Mouse (Mus musculus) lung, adult 2 months (tissue): Measurements from ENCODE around the gene Fam124b. TPM values are rescaled to one million over a fixed set of nuclear protein-coding genes. Genes with fewer than 3 reads are reported as not detected.

ENCODE experiments used
- DNase-seq: peaks from one replicate; pipeline ENCODE4 v3.0.0; 2022
- H3K4me1 ChIP-seq: fragments of 200-500 bp; 2 replicates; pipeline ENCODE4 v1.6.1; 2011; ENCODE audit warnings: low read length; ENCODE audit not compliant: control insufficient read depth, insufficient read depth
- H3K4me3 ChIP-seq: fragments of 200-500 bp; replicated peaks from 2 replicates; pipeline ENCODE3; 2011; ENCODE audit warnings: low read depth, mild to moderate bottlenecking, control low read depth, low read length; ENCODE audit errors: extremely low read depth
- CTCF ChIP-seq: fragments of 200-500 bp; IDR thresholded peaks from 2 replicates; pipeline ENCODE4 v1.5.1; 2011; ENCODE audit warnings: mild to moderate bottlenecking, low read length, control low read depth; ENCODE audit not compliant: insufficient read depth
- POLR2A ChIP-seq: fragments of 200-500 bp; IDR thresholded peaks from 2 replicates; pipeline ENCODE4 v1.6.1; 2011; ENCODE audit warnings: low read depth, mild to moderate bottlenecking, control low read depth, low read length, borderline replicate concordance; ENCODE audit errors: extremely low read depth
- WGBS: fragments of 180-500 bp; shearing (Covaris S2); methylation state at CpG from one replicate; pipeline ENCODE4 v1.1.7; 2018; 5-methylcytosine and 5-hydroxymethylcytosine counted together
- polyA plus RNA-seq: library from polyadenylated mRNA; depleted of rRNA; stranded (reverse); fragments of >200 nt; gene quantifications from 2 replicates; pipeline ENCODE4 v1.2.3, GENCODE M21; 2012; rRNA removed

Gene Fam124b
- 2.2 and 3.0 TPM in 2 replicates for polyA plus RNA-seq

DNA sequence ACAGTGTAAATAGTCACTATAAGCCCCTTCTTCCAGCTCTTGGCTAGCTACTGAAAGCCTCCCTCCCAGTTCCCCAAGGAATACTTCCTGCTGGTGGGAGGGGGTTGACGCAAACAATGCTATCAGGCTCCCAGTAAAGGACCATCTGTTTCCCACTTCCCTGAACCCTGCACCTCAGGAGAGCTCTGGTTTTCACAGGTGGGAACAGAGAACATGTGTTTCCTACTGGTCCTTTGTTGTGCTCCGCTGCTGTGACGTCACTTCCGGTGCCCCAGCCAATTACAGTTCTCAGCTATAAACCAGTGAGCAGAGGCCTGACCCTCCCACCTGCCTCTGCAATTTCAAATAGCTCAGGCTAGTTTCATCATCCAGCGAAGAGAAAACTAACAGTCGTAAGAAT is at the start of gene Fam124b:
Fam124b (minus strand) TSS at position 206 of the 400 bp plus-strand sequence.
- Histone ChIP-seq H3K4me1 (no peaks in the 10 kb centered on the region), H3K4me3 (peak within 1 kb of the TSS; percentile 13)
- 43% methylated on average over 6 of the region's 6 CpGs for WGBS
- TF ChIP-seq POLR2A (no peak), CTCF (no peak)
- no peak for DNase-seq

DNA sequence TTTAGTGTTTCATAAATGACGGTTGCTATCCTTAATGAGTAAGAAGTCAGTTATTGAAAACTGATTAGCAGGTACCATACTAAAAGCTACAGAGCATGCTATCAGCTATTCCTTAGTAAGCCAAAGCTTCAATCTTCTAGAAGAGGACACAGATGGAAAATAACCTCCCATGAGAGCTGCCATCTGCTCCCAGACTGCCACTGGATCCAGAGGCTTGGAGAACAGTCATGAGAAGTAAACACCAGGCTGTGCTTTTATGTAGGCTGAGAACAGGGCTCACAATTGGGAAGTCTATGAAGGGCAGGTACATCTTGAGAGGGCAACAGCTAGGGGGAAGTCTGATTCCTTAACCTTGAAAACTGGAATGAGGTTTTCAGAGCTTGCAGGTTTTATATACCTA is 42.2 kb upstream of the Fam124b start:
- Histone ChIP-seq H3K4me3 (no peak overlapping the region), H3K4me1 (no peaks in the 10 kb centered on the region)
- TF ChIP-seq CTCF (no peak), POLR2A (no peak)
- 84% methylated on average over 1 of the region's 1 CpGs for WGBS
- no peak for DNase-seq

DNA sequence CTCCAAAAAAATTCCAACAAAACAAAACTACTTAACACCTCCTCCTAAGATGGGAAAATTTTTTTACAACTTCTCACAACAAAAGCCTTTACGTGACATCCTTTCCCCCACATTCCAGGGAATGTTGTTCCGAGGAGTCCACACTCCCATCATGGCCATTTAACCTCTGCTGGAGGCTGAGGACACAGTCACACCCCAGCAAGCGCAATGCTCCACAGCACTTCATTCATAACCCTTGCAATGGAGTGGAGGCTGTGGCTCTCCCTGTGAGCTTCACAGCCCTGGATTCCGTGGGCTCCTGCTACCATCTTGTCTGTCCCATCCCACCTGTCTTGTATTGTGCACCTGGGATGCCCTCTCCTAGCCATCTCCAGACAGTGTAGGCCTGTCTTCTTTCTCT is 40.4 kb upstream of the Fam124b start:
- TF ChIP-seq POLR2A (no peak), CTCF (no peak)
- no peak overlapping the region for H3K4me3 ChIP-seq
- H3K4me1 ChIP-seq, result no peaks in the 10 kb centered on the region
- no peak for DNase-seq
- WGBS, result 62% methylated on average over 4 of the region's 4 CpGs

DNA sequence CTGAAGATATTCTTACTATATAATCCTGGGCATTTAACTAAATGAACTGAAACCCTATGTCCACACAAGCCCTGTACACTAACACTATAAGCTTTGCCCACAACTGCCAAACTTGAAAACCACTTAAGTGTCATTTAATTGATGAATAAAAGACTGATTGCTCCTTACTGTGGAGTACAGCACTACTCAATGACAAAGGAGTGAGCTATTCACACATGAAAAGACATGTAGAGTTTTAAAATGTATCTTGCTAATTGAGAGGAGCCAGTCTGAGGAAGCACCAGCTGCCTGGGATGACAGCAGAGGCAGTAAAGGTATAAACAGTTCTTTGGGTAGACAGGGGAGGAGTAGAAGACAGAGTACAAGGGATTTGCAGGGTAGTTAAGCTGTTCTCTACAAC is 35.0 kb upstream of the Fam124b start:
- no peak for DNase-seq
- H3K4me3 ChIP-seq, result no peak overlapping the region
- TF ChIP-seq POLR2A, result no peak
- TF ChIP-seq CTCF, result no peak
- H3K4me1 ChIP-seq, result no peaks in the 10 kb centered on the region

DNA sequence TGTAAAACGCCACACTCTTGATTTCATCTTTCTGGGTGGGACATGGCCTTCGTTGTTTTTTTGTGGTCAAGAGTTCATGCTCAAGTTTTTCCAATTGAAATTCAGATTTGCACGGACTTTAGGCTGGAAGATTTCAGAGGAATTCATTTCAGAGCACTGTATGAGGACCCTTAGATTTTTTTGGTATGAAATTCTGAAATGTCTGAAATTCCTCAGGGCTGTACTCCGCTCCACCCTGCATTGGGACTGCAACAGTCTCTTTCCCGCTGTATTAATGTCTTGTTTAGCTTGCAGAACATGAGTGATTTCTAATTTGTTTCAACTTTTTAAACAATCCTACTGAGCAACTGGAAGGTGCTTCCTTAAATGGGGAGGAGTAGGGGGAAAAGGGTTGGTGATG is 32.0 kb upstream of the Fam124b start:
- no peaks in the 10 kb centered on the region for H3K4me1 ChIP-seq
- TF ChIP-seq POLR2A (no peak), CTCF (no peak)
- DNase-seq, result no peak
- 66% methylated on average over 5 of the region's 5 CpGs for WGBS
- H3K4me3 ChIP-seq, result no peak overlapping the region

DNA sequence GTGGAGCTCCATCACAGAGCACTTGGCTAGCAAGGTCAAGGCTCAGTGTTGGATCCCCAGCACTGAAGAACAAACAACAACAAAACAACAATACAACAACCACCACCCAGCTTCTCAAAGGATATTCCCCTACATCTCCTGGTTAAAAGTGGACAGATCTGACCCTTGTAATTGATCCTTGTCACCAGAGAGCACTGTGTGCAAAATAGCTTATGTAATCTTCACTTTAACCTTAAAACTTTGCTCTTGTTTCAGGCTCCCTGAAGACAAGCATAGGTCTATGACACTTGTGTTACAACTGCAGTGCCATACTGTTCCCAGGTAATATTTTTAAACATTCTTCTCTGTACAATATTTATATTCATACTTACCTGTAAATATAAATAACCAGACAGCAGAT is 28.9 kb upstream of the Fam124b start:
- no peak for TF ChIP-seq CTCF
- TF ChIP-seq POLR2A, result no peak
- no peak overlapping the region for H3K4me3 ChIP-seq
- no peak for DNase-seq
- no peaks in the 10 kb centered on the region for H3K4me1 ChIP-seq

DNA sequence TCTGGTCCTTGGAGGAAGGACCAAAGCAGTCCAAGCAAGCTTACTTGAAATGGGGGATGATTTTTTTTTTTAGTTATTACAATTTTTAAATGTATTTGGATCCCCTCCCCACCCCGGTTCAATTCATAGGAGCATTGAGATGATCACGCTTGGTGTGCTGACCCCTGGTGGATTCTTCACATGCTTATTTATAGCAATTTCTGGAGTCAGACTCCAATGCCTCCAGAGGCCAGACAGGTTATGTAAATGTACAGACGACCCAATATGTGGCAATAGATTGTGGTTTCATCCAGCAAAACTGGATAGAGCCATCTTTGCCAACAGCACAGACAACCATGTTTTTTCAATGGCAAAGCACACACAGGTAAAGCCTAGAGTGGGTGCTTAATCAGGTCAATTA is 25.9 kb upstream of the Fam124b start:
- DNase-seq, result no peak
- 33% methylated on average over 3 of the region's 3 CpGs for WGBS
- H3K4me1 ChIP-seq, result no peaks in the 10 kb centered on the region
- TF ChIP-seq CTCF (no peak), POLR2A (no peak)
- no peak overlapping the region for H3K4me3 ChIP-seq

DNA sequence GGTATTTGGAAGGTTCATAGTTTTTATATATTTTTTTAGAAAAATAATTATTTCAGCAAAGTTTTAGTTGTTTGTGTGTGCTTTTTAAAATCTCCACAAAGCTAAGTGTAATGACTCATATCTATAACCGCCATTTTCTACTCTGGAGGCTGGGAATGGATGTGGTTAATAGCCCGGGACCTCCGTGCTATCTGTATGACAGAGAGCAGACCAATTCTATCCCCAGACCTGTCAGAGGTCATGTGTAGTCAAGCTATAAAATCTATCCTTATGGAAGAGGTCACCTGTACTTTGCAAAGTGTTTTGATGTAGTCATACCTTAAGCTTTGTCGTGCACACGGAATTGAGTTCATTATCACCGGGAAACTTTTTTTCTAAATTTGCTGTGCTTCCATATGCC is 23.3 kb upstream of the Fam124b start:
- DNase-seq, result no peak
- no peak overlapping the region for H3K4me3 ChIP-seq
- H3K4me1 ChIP-seq, result peaks cover 2% of the 10 kb centered on the region; the same call in 1 of the 2 replicates
- WGBS, result 90% methylated on average over 6 of the region's 6 CpGs
- TF ChIP-seq POLR2A, result no peak

DNA sequence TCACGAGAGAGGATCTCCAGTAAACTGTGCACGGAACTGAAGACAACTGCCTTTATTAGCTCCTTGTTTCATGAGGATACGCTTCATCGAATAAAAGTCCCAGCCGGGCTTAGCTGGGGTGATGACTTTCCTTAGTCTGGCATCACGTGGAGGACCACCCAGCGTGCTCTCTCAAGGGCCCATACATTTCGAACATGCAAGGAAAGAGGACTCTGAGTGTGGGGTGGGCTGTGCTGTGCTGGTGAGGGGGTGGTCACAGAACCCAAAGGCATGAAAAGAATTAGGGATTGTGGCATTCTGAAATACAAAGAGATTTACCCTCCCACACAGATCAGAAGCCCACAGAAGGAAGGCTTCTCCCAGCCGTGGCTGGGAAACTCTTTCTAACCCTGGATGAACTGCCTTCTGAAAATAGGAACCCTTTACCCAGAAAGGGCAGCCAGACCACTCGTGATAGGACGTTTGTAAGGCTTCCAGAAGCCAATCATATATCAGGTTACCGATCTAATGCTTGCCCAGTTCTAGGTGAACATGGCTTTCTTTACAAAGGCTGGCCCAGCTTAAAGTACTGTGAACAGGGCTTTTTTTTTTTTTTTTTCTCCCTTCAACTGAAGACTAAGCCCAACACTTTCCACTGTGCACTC is 21.9 kb upstream of the Fam124b start:
- no peak for DNase-seq
- Histone ChIP-seq H3K4me1 (peaks cover 2% of the 10 kb centered on the region; the same call in 1 of the 2 replicates), H3K4me3 (no peak overlapping the region)
- TF ChIP-seq POLR2A, result no peak
- no peak for TF ChIP-seq CTCF
- 62% methylated on average over 12 of the region's 12 CpGs for WGBS

DNA sequence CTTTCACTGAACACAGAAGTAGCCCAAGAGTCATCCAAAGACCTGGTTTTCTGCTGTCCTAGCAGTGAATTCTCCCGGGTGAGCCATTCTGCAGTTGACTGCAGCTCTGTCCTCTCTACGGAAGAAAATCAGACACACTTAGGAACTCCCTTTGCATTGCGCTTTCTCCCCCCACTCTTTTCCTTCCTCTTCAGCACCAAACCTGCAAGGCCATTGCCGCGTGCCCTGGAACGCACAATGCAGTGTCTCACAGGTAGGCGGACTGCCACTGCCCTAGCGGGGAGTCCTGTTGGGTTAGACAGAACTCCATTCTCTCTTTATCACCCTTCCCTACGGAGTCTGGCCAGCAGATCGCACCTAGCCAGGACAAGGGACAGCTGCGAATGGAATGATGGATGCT is 21.2 kb upstream of the Fam124b start:
- WGBS, result 80% methylated on average over 11 of the region's 11 CpGs
- DNase-seq, result no peak
- H3K4me1 ChIP-seq, result peaks cover 2% of the 10 kb centered on the region; the same call in 1 of the 2 replicates
- H3K4me3 ChIP-seq, result no peak overlapping the region
- TF ChIP-seq POLR2A, result no peak
